Mouse (Mus musculus): ENCODE data around the gene 1110017D15Rik.

Gene 1110017D15Rik

DNA sequence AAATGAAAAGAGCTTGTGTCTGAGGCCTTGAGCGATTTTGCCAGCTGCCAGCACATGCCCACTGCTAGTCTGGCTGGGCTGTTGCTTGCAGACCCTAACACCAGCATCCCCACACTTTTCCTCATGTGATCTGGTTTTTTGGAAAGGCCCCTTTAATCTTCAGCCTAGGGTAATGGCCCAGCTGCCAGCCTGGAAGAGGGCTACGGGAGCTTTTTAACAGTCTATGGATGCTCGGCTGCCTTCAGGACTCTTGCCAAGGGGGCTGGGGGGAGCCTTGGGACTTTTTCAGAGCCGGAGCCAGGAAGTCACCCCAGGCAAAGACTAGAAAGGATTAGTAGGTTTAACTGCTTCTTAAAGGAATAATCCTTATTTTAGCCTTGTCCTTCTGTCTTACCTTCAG, 3.8 kb downstream of the 1110017D15Rik start:
- no peak for DNase-seq (ENCODE audit: low spot score)

GRCm38 (mm10) chr4:41507998-41508397, 9.1 kb downstream of the 1110017D15Rik start:
- no peak for DNase-seq (ENCODE audit: low spot score)

- no peak for DNase-seq (ENCODE audit: low spot score)
Measured at GRCm38 (mm10) chr4:41507326-41507924, 9.7 kb downstream of the 1110017D15Rik start.

DNA sequence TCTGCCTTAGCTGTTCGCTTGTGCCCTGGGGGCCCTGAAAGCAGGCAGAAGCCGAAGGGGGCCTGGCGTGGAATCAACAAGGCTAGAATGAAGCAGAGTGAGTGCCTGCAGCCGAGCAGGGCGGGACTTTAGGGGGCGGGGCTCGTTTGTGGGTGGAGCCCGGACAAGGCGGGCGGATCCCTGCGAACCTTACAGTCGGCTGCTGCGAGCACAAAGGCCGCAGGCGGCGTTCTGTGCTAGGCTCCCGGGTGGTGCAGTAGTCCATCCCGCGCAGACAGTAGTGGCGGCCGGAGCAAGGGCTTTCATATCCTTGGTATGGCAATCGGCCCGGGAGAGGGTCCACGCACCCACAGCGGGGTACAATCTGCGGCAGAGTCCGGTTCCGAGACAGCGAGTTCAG, 10.2 kb downstream of the 1110017D15Rik start:
- DNase-seq (ENCODE audit: low spot score), result peak; percentile 70

- DNase-seq (ENCODE audit: low spot score), result no peak
Measured at GRCm38 (mm10) chr4:41506156-41506555, 11.0 kb downstream of the 1110017D15Rik start.

DNA sequence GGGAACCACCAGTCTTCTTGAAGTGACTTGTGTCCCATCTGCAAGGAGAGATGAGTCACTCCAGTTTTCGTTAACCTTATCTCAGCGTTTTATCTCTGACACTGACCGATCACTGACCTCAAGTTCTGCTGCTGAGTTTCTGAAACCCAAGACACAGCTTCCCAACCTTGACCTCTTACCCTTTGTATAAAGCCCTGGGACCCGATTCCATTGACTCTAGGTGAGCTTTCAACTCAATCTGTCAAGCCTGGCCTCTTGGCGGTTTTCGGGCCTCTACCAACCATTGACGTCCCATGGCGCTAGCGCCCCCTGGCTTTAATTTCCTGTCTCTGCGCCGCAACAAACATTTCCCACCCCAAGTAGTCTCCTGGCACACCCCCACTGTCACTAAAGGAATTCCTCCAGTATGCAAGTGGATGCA, 12.0 kb downstream of the 1110017D15Rik start:
- DNase-seq (ENCODE audit: low spot score), result no peak

GRCm38 (mm10) chr4:41504325-41504724, 12.8 kb downstream of the 1110017D15Rik start:
- DNase-seq (ENCODE audit: low spot score), result no peak

DNA sequence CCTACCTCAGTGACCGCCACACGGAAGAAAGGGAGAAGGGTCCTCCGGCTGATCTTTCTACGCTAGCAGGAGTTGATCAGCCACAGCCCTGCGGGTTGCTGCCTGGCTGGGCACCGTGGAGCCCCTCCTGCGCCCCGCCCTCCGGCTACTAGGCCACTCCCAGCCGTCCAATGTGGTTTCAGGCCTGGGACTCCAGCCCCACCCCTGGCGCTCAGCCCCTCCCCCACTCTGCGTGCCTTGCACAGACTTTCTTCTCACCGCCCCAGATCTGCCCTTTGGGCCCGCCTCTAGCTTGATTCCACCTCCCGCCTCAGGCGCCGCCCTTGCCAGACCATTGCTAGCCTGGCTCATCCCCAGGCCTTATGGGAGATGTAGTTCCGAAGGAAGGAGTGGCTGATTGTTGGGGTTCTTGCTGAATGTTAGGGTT, 14.1 kb downstream of the 1110017D15Rik start, which contains the start of gene AI464131:
AI464131 (minus strand) TSS at position 91 of the 427 bp plus-strand sequence.
- DNase-seq (ENCODE audit: low spot score), result peak; percentile 92

GRCm38 (mm10) chr4:41502171-41502940, 14.8 kb downstream of the 1110017D15Rik start:
- DNase-seq (ENCODE audit: low spot score), result no peak

- DNase-seq (ENCODE audit: low spot score), result no peak
Measured at GRCm38 (mm10) chr4:41500787-41501186, 16.3 kb downstream of the 1110017D15Rik start.

DNA sequence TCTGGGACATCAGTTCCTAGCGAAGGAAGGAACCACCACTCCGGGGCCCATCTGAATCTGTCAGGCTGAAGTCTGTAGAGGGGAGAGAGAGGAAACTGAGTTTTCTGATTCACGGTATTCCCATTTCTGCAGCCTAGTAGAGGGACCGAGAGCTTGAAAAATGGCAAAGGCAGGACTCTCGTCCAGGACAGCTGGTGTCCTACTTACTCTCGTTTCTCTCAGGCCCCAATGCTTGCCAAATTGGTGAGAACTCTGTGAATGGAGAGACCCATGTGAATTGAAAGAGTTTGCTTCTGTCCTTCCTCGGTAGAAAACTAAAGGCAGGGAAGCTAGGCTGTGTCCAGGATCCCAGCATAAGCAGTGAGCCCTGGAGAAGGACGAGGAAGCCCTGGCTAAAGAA, 17.5 kb downstream of the 1110017D15Rik start:
- no peak for DNase-seq (ENCODE audit: low spot score)

DNA sequence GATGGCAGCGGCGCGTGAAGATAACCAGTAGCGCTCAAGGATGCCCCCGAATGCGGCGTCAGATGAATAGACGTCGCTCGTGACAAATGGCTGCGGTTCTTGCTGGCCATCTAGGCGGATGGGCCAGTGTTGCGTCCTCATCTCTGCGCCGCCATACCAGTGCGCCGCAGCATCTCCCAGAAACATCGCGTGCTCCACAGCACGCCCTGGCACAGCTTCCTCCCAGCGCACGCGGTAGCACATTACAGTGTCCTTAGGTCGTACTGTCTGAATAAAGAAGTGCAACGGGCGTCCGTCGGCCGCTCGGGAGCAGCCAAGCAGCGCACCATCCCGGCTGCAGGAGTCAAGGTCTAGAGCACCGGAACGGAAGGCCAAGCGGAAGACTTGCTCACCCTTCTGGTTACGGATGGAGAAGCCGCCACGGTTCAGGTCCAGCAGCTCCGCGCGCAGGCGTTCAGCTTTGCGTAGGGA, 18.2 kb downstream of the 1110017D15Rik start:
- DNase-seq (ENCODE audit: low spot score), result no peak

DNA sequence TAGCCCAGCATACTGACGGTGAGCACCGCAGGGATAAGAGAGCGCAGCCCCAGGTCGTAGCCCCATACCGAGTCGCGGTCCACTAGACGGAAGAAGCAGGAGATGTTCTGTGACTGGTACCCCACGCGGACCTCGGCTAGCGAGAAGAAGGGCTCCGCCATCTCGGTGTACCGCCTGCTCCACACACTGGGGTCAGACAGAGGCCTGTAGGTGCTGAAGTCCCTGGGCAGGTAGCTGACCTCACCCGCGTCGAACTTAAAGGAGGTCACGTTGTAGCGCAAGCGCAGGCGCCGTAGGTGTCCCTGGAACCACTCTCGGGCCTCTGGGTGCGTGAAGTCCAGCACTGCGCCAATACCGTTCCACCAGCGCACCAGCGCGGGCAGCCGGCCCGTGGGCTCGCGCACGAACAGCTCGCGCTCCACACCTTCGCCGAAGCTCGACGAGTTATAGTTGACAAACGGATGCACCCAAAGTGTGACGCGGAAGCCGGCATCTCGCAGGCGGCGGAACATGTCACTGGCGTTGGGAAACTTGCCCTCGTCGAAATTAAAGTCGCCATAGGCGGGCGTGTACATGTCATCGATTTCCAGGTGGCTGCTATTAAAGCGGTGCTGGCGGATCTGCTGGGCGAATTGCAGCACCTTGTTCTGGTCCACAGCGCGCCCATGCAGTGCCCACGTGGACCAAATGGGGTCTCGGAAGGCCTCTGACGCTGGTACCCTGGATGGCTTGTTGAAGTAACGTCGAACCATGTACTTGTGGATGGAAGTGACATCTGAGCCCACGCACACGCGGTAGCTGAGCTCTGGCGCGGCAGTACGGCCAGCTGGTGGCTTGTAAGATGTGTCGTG, 18.9 kb downstream of the 1110017D15Rik start:
- no peak for DNase-seq (ENCODE audit: low spot score)

GRCm38 (mm10) chr4:41497579-41497978, 19.6 kb downstream of the 1110017D15Rik start:
- no peak for DNase-seq (ENCODE audit: low spot score)

DNA sequence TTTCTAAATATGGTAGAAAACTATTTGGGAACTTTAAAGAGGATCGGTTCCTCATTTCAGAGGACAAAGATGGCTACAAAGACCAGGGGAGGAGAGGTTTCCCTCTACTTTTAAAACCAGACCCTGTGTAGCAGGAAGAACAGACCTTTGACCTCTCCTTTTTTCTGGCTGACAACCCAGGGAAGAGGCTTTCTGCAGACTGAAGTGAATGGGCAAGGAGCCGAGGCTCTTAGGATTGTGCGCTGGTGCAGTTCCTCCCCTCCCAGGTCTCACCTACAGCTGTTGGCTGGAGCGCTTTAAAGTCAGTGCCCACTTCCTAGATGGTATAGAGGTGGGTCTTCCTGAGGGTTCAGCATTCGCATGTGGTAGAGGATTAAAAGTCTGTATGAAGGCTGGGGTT, 20.1 kb downstream of the 1110017D15Rik start:
- no peak for DNase-seq (ENCODE audit: low spot score)

GRCm38 (mm10) chr4:41495850-41496249, 21.3 kb downstream of the 1110017D15Rik start:
- DNase-seq (ENCODE audit: low spot score), result no peak

GRCm38 (mm10) chr4:41495076-41495475, 22.1 kb downstream of the 1110017D15Rik start:
- no peak for DNase-seq (ENCODE audit: low spot score)

- DNase-seq (ENCODE audit: low spot score), result no peak
Measured at GRCm38 (mm10) chr4:41494378-41494777, 22.8 kb downstream of the 1110017D15Rik start.

DNA sequence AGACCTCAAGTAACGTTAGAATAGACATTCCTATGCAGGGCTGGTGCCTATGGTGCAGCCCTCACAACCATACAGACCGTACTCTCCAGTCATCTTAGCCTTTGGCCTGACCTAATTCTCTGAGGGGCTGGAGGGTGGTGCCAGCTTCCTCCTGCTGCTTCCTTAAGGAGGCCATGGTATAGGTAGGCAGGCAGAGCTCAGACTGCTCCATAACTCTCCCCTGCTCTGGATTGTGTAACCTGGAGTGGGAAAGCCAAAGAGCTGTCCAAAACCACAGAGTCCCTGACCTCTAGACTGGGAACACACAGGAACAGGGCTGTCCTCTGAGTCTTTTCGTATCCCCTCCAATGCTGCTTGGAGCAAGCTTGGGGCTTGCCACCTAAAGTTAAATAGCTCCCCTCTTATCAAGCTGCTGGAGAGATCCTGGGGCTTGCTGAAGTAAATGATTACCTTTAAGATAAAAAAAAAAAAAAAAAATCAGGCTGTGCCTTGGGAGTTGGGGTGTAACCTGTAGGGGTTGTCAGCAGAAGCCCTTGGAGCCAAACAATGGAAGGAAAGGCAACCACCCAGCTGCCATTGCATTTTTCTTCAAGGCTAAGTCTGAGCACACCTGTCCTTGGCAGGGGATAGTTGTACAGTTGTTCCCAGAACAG, 23.5 kb downstream of the 1110017D15Rik start:
- DNase-seq (ENCODE audit: low spot score), result no peak

- no peak for DNase-seq (ENCODE audit: low spot score)
Measured at GRCm38 (mm10) chr4:41492951-41493350, 24.2 kb downstream of the 1110017D15Rik start.

- DNase-seq (ENCODE audit: low spot score), result no peak
Measured at GRCm38 (mm10) chr4:41481601-41482017, 35.5 kb downstream of the 1110017D15Rik start.

DNA sequence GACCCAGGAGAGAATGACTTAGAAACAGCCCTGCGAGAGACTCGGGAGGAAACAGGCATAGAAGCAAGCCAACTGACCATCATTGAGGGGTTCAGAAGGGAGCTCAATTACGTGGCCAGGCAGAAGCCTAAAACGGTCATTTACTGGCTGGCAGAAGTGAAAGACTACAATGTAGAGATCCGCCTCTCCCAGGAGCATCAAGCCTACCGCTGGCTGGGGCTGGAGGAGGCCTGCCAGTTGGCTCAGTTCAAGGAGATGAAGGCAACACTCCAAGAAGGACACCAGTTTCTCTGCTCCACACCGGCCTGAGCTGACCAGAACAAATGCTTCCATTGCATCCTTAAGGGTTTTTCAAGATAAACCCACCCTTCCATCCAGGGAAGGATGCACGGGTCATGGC, 36.9 kb downstream of the 1110017D15Rik start:
- DNase-seq (ENCODE audit: low spot score), result no peak

Measured in left cerebral cortex, adult 11 months (tissue).